Mouse (Mus musculus) forebrain, embryonic 16.5 days (tissue): ENCODE measurements at regions not wholly inside any gene's neighbourhood (a gene's known extent, or its start where the extent isn't known, plus 50 kb on each side); places are given as distances from the start of the nearest gene placed in this dataset.

Experiments
- ATAC-seq: fragments of 200-750 bp; cut with Nextera tagmentation; 2 replicates; pipeline ENCODE4 v1.8.0; 2017; ENCODE audit warnings: mild to moderate bottlenecking, moderate library complexity
- H3K27ac ChIP-seq: fragments of 300-500 bp; sonication (generic); 2 replicates; pipeline ENCODE4 v1.5.1; 2014; ENCODE audit warnings: low read length, control low read depth
- H3K27me3 ChIP-seq: fragments of 300-500 bp; sonication (generic); replicated peaks from 2 replicates; pipeline ENCODE4 v1.6.1; 2014; ENCODE audit warnings: low read length; ENCODE audit not compliant: control insufficient read depth, insufficient read depth
- H3K36me3 ChIP-seq: fragments of 300-500 bp; sonication (generic); 2 replicates; pipeline ENCODE4 v1.6.1; 2014; ENCODE audit not compliant: control insufficient read depth, insufficient read depth
- H3K4me1 ChIP-seq: fragments of 300-500 bp; sonication (generic); replicated peaks from 2 replicates; pipeline ENCODE4 v1.6.1; 2014; ENCODE audit warnings: low read length; ENCODE audit not compliant: control insufficient read depth, insufficient read depth
- H3K4me2 ChIP-seq: fragments of 300-500 bp; sonication (generic); 2 replicates; pipeline ENCODE4 v1.6.1; 2014; ENCODE audit warnings: mild to moderate bottlenecking, low read length, control low read depth
- H3K4me3 ChIP-seq: fragments of 300-500 bp; sonication (generic); replicated peaks from 2 replicates; pipeline ENCODE4 v1.5.1; 2014; ENCODE audit warnings: mild to moderate bottlenecking, low read length, control low read depth
- H3K9ac ChIP-seq: fragments of 300-500 bp; sonication (generic); replicated peaks from 2 replicates; pipeline ENCODE4 v1.6.1; 2014; ENCODE audit warnings: low read depth, low read length, control low read depth
- H3K9me3 ChIP-seq: fragments of 300-500 bp; sonication (generic); 2 replicates; pipeline ENCODE4 v1.6.1; 2016; ENCODE audit warnings: low read length; ENCODE audit not compliant: control insufficient read depth
- WGBS: fragments of 180-500 bp; shearing (Covaris S2); extraction: QIAGEN DNeasy Blood & Tissue Kit; methylation state at CpG from one replicate; pipeline ENCODE4 v1.1.7; 2014; 5-methylcytosine and 5-hydroxymethylcytosine counted together

DNA sequence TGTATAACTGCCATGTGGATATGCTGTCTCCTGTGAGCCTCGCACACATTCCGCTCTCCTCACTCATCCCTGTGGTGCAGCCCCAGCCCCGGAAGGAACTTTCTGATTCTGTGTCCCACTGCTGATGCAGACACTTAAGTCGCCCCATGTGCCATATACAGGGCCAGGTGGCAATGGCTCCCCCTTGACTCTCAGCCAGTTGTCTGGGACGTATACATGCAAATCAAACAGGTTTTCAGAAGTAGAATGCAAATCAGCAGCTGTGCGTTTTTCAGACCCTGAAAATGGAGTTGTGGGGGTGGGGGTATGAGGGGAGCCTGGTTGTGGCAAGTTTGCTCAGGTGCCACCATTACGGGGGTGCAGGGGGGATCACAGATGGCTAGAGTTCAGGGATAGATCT is 102.1 kb upstream of the Zdhhc25 start:
- no peak overlapping the region for H3K9ac ChIP-seq
- no peaks in the 10 kb centered on the region for H3K27me3 ChIP-seq
- H3K4me2 ChIP-seq: no peak overlapping the region
- no peak for ATAC-seq
- H3K27ac ChIP-seq: no peak overlapping the region
- H3K4me3 ChIP-seq: no peak overlapping the region
- no peaks in the 10 kb centered on the region for H3K9me3 ChIP-seq
- no peaks in the 10 kb centered on the region for H3K36me3 ChIP-seq
- WGBS: 71% methylated on average over 7 of the region's 7 CpGs
- peaks cover 5% of the 10 kb centered on the region for H3K4me1 ChIP-seq

DNA sequence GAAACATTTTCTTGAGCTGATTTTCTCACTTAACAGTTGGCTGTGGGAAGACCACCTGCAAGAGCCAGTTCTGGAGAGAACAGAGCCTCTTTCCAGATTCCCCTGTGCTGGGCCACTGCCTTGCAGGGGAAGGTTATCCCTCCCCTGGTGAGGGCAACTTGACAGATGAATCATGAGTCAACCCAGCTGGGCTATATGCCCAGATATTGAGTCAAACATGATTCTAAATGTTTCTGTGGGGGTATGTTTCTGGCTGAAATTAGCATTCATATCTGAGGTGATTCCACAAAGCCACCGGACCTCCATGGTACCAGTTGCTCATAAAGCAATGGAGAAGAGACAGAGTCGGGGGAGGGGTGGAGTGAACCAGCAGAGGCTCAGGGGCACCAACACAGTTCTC is 97.8 kb upstream of the Zdhhc25 start:
- no peak for ATAC-seq
- H3K27ac ChIP-seq: no peak overlapping the region
- H3K9ac ChIP-seq: no peak overlapping the region
- no peak overlapping the region for H3K4me3 ChIP-seq
- H3K9me3 ChIP-seq: no peaks in the 10 kb centered on the region
- no peaks in the 10 kb centered on the region for H3K36me3 ChIP-seq
- peaks cover 11% of the 10 kb centered on the region for H3K4me1 ChIP-seq
- no peaks in the 10 kb centered on the region for H3K27me3 ChIP-seq
- H3K4me2 ChIP-seq: no peak overlapping the region
- WGBS: 89% methylated on average over 2 of the region's 2 CpGs

DNA sequence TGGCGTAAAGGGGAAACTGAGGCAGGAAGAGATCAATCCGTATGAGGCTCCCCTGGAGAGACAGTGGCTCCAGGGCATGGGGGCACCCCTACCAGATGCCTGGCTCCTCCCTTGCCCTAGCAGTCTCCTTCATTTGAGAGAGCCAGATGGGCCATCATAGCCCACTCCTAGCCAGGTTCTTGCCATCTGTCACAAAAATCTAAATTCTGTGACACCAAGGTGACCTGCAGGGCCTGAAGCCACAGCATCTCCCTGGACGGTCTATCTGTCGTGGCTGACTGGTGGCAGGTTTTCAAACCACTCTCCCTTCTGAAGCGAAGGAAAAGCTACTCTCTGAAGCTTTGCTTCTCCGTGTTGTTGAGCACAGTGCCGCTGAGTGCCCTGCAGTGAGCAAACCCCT is 96.2 kb upstream of the Zdhhc25 start:
- H3K27ac ChIP-seq: no peak overlapping the region
- peaks cover 6% of the 10 kb centered on the region for H3K4me1 ChIP-seq
- no peaks in the 10 kb centered on the region for H3K27me3 ChIP-seq
- no peak overlapping the region for H3K4me3 ChIP-seq
- no peaks in the 10 kb centered on the region for H3K9me3 ChIP-seq
- no peak overlapping the region for H3K4me2 ChIP-seq
- no peaks in the 10 kb centered on the region for H3K36me3 ChIP-seq
- no peak overlapping the region for H3K9ac ChIP-seq
- 78% methylated on average over 7 of the region's 7 CpGs for WGBS
- ATAC-seq: no peak

DNA sequence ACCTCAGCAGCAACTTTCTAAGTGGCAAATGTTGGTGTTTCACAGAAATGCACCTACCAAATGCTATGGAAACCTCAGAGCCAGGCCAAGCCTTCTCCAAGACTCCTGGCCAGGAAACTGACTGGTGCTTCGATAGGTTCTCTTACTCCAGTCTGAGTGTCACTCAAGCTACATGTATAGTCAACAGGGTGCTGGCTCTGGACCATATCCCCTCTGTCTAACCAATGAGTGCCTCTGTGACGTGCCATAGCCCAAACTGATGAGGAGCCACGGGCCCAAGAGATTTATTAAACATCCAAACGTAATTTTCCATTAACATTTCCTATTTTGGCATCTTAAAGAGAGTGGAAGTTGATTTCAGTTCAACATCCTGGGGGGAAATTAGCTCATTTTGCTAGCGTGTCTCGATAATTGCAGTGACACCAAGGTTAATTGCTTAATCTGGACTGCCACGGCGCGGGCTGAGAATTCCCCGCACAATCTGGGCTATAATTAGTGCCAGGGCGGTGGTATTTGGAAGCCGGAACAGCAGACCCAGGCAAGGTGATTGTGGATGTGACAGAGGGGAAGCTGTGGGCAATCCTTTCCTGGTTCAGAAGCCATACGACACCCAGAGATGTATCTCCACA is 94.5 kb upstream of the Zdhhc25 start:
- Histone ChIP-seq H3K27me3 (no peaks in the 10 kb centered on the region), H3K27ac (no peak overlapping the region), H3K36me3 (no peaks in the 10 kb centered on the region), H3K4me3 (no peak overlapping the region), H3K9me3 (no peaks in the 10 kb centered on the region), H3K4me1 (peaks cover 6% of the 10 kb centered on the region), H3K9ac (no peak overlapping the region), H3K4me2 (no peak overlapping the region)
- no peak for ATAC-seq
- WGBS: 35% methylated on average over 13 of the region's 13 CpGs

DNA sequence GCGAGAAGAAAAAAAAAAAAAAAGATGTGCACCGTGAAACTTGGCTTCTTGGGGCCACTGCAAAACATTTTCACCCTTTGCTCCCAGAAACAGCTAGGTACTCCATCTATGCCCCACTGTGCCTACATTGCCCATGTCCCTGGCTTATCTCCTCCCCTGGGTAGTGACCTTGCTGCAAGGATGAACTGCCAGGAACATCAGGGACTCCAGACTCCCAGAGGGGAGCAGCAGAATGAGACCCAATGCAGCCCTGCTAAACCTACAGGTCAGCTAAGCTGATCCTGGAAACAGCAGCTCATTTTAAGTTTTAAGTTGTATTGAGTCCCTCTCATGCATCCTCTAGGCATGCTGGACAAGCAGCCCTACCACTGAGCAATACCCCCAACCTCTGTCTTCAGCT is 92.2 kb upstream of the Zdhhc25 start:
- no peak for ATAC-seq
- Histone ChIP-seq H3K9ac (no peak overlapping the region), H3K4me2 (no peak overlapping the region), H3K36me3 (no peaks in the 10 kb centered on the region), H3K4me1 (peaks cover 6% of the 10 kb centered on the region), H3K4me3 (no peak overlapping the region), H3K27ac (no peak overlapping the region), H3K27me3 (no peaks in the 10 kb centered on the region), H3K9me3 (no peaks in the 10 kb centered on the region)
- WGBS: 82% methylated on average over 2 of the region's 2 CpGs

DNA sequence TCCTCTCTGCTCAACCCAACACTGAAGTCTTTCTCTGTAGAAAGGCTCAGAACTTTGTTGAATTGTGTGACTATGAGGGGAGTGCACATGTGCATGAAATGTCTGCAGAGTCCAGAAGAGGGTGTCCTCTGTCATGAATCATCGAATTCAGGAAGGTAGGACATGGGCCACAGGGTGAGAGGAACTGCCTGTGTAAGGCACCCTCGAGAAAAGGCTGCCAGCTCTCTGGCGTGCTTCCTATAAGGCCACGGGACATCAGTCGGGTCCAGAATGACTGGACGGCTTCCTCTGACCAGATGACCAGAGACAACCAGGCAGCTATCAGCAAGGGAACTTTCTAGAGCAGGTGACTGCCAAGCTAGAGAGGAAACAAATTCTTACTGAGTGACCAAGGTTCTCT is 91.1 kb upstream of the Zdhhc25 start:
- no peaks in the 10 kb centered on the region for H3K9me3 ChIP-seq
- ATAC-seq: no peak

DNA sequence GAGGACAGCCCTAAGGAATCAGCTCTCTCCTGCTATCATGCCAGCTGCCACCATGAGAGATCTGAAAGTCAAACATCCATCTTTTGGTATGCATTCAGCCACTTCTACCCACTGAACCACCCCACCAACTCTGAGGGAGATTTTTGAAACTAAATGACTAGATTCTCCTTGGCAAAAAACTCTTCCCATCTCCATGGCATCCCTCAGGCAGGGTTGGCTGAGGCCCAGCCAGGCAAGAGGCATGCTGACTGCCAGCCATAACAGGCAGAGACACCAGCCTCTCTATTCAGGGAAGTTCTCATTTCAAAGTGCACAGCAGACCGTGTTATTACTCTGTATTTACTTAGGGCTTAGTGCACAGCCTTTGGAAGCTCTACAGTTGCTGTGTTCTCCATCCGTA is 90.5 kb upstream of the Zdhhc25 start:
- Histone ChIP-seq H3K4me2 (no peak overlapping the region), H3K9me3 (no peaks in the 10 kb centered on the region), H3K36me3 (no peaks in the 10 kb centered on the region), H3K27me3 (no peaks in the 10 kb centered on the region), H3K4me3 (no peak overlapping the region), H3K27ac (no peak overlapping the region), H3K9ac (no peak overlapping the region), H3K4me1 (peaks cover 6% of the 10 kb centered on the region)
- WGBS: 44% methylated on average over 2 of the region's 2 CpGs
- ATAC-seq: no peak

More for the DNA sequence above, 91.1 kb upstream of the Zdhhc25 start:
- WGBS: 89% methylated on average over 6 of the region's 6 CpGs
- Histone ChIP-seq H3K36me3 (no peaks in the 10 kb centered on the region), H3K4me3 (no peak overlapping the region), H3K4me1 (peaks cover 6% of the 10 kb centered on the region), H3K27me3 (no peaks in the 10 kb centered on the region), H3K4me2 (no peak overlapping the region), H3K9ac (no peak overlapping the region), H3K27ac (no peak overlapping the region)

DNA sequence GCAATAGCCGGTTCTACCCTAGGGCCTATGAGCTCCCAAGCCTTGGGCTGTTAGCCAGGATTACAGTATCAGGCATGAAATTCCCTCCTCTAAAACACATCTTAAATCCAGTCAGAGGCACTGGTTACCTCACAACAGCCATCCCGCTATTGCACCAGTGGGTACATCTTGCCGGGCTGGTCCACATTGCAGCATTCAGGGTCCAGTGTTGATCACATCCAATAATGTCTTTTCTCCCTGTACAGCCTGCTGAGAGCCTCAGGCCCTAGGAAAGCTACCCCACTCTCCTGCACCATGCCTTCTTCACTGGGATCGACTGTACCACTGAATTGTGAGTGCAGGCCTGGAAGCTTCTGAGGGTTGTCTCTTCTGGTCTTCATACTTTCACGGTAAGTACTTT is 86.0 kb upstream of the Zdhhc25 start:
- Histone ChIP-seq H3K4me1 (no peaks in the 10 kb centered on the region), H3K27ac (no peak overlapping the region), H3K4me2 (no peak overlapping the region), H3K9me3 (no peaks in the 10 kb centered on the region), H3K27me3 (no peaks in the 10 kb centered on the region), H3K9ac (no peak overlapping the region), H3K4me3 (no peak overlapping the region), H3K36me3 (no peaks in the 10 kb centered on the region)
- 92% methylated on average over 5 of the region's 5 CpGs for WGBS
- no peak for ATAC-seq

DNA sequence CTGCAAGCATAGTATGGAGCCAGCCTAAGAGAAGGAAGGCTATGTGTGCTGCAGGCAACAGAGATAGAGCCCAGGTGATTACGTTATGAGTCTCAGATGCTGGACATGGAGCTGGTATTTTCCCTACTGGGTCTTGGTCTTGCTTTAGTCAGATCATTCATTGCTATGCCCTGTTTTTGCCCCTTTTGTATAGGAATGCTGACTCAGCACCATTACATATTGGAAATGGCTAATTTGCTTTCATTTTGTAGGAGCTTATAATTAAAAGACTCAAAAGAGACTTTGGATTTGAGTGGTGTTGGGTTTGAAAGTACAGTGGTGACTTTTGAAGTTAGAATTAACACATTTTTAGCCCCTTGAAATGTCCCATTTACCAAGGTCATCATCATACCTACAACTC is 68.9 kb upstream of the Zdhhc25 start:
- Histone ChIP-seq H3K27me3 (no peaks in the 10 kb centered on the region), H3K4me2 (no peak overlapping the region), H3K27ac (no peak overlapping the region), H3K4me3 (no peak overlapping the region), H3K4me1 (peaks cover 9% of the 10 kb centered on the region), H3K9me3 (peaks cover 7% of the 10 kb centered on the region; the same call in 1 of the 2 replicates), H3K36me3 (no peaks in the 10 kb centered on the region), H3K9ac (no peak overlapping the region)
- 97% methylated on average over 1 of the region's 1 CpGs for WGBS
- ATAC-seq: no peak

DNA sequence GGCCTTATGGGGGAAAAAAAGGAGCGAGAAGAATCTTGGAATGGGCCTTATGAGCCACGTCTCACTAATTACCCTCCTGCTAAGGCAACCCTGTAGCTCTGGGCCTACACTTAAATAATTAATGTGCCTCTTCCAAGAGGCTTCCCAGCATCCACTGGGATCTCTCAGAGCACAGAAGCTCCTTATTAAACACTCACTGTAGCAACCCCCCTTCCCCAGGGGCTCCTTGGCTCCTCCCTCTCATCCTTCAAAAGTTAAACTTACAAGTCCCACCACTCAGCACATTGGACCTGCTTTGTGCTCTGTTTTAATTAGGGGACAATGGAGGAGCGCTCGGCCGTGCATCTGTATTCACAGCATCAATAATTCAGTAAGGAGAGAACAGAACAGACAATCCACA is 68.1 kb upstream of the Zdhhc25 start:
- peaks cover 9% of the 10 kb centered on the region for H3K4me1 ChIP-seq
- 11% methylated on average over 5 of the region's 5 CpGs for WGBS
- no peak overlapping the region for H3K4me2 ChIP-seq
- peaks cover 7% of the 10 kb centered on the region; the same call in 1 of the 2 replicates for H3K9me3 ChIP-seq
- no peak overlapping the region for H3K4me3 ChIP-seq
- H3K27ac ChIP-seq: no peak overlapping the region
- no peaks in the 10 kb centered on the region for H3K36me3 ChIP-seq
- ATAC-seq: no peak
- no peak overlapping the region for H3K9ac ChIP-seq
- H3K27me3 ChIP-seq: no peaks in the 10 kb centered on the region
